Comparison of ENCODE assay signal across 9 mouse cellular contexts in the genomic region with DNA sequence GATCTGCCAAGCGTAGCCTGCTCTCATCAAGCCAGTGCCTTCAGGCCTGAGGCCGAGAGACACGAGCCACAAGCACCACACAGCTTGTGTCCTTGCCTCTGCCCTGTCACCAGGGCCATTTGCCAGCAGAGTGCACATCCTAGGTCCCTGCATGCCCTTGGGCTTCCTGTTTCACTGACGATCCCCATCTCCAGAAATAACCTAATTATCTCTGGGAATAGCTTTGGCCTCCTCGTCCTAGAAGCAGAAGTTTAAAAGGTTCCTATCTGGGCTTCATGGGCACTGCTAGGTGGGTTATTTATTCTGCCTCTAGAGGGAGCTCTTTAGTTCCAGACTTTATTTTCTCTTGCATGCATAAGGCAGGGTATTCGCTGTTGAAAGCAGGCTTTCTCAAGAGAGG.
DNase-seq lines count a peak whose midpoint lies in the region; ATAC-seq and TF ChIP-seq lines count a peak whose summit lies in the region.
"Had no signal": no experiment of that assay in that cellular context is flagged by ENCODE, and none has a peak within 500 bp of the region (broad histone marks: within the 10 kb centered on the region; RNA-seq: fewer than 3 reads in every experiment).

No protein-coding gene starts in this region.

- H3K4me1 ChIP-seq in hindbrain, embryonic 13.5 days (replicated peaks), result no peaks in the 10 kb centered on the region
- H3K4me1 ChIP-seq in hindbrain, embryonic 10.5 days (replicated peaks), result no peaks in the 10 kb centered on the region
- no peaks in the 10 kb centered on the region for H3K4me1 ChIP-seq in stomach, postnatal 0 days (replicated peaks; ENCODE audit: control insufficient read depth, insufficient read depth)
- H3K4me1 ChIP-seq in midbrain, embryonic 16.5 days (ENCODE audit: control insufficient read depth, insufficient read depth, low read length), result no peaks in the 10 kb centered on the region

- H3K36me3 ChIP-seq in hindbrain, embryonic 13.5 days, result no peaks in the 10 kb centered on the region
- no peaks in the 10 kb centered on the region for H3K36me3 ChIP-seq in hindbrain, embryonic 10.5 days
- no peaks in the 10 kb centered on the region for H3K36me3 ChIP-seq in stomach, postnatal 0 days (ENCODE audit: control insufficient read depth, insufficient read depth, low read length)
- H3K36me3 ChIP-seq in midbrain, embryonic 16.5 days (ENCODE audit: control insufficient read depth, insufficient read depth, low read length), result no peaks in the 10 kb centered on the region
- H3K36me3 ChIP-seq: embryonic facial prominence, embryonic 13.5 days had no signal

- 0 out of 2 replicates have a peak, but pooled peaks have one; percentile 28 for ATAC-seq in hindbrain, embryonic 13.5 days (ENCODE audit: low FRiP score)
- peak; percentile 38; the same call in 1 of the 2 replicates for ATAC-seq in stomach, postnatal 0 days (ENCODE audit: low FRiP score, low TSS enrichment)
- no peak for ATAC-seq in midbrain, embryonic 16.5 days

- intact Hi-C loops in left cerebral cortex, adult 2 months (cut with DNase I), result loop anchor here (5.0 kb wide), 1 partner anchor 511 kb away; the partner anchor contains the start of gene Pdgfra

- H3K27me3 ChIP-seq in hindbrain, embryonic 13.5 days, result 0 out of 2 replicates have a peak, but pooled peaks cover 3% of the 10 kb centered on the region
- no peaks in the 10 kb centered on the region for H3K27me3 ChIP-seq in hindbrain, embryonic 10.5 days (ENCODE audit: insufficient read depth, poor library complexity, severe bottlenecking)
- H3K27me3 ChIP-seq in stomach, postnatal 0 days (ENCODE audit: control insufficient read depth, insufficient read depth, low read length), result no peaks in the 10 kb centered on the region
- H3K27me3 ChIP-seq in midbrain, embryonic 16.5 days (ENCODE audit: control insufficient read depth, insufficient read depth, low read depth, low read length), result no peaks in the 10 kb centered on the region
- H3K27me3 ChIP-seq: embryonic facial prominence, embryonic 13.5 days had no signal

- H3K4me3 ChIP-seq in hindbrain, embryonic 13.5 days, result no peak overlapping the region
- no peak overlapping the region for H3K4me3 ChIP-seq in hindbrain, embryonic 10.5 days
- H3K4me3 ChIP-seq in left cerebral cortex, adult 2 months, result no peak overlapping the region
- no peak overlapping the region for H3K4me3 ChIP-seq in stomach, postnatal 0 days (ENCODE audit: low read depth, low read length)
- no peak overlapping the region for H3K4me3 ChIP-seq in midbrain, embryonic 16.5 days (ENCODE audit: low read depth, low read length)
- H3K4me3 ChIP-seq: embryonic facial prominence, embryonic 13.5 days had no signal

- H3K27ac ChIP-seq in hindbrain, embryonic 13.5 days, result no peak overlapping the region
- no peak overlapping the region for H3K27ac ChIP-seq in hindbrain, embryonic 10.5 days
- H3K27ac ChIP-seq in left cerebral cortex, adult 2 months, result no peak overlapping the region
- H3K27ac ChIP-seq in stomach, postnatal 0 days (replicated peaks), result no peak overlapping the region
- no peak overlapping the region for H3K27ac ChIP-seq in midbrain, embryonic 16.5 days (ENCODE audit: low read length)
- H3K27ac ChIP-seq: embryonic facial prominence, embryonic 13.5 days had no signal

- no peak overlapping the region for H3K4me2 ChIP-seq in hindbrain, embryonic 13.5 days
- H3K4me2 ChIP-seq in stomach, postnatal 0 days (replicated peaks; ENCODE audit: low read depth), result no peak overlapping the region
- H3K4me2 ChIP-seq in midbrain, embryonic 16.5 days (ENCODE audit: low read length), result no peak overlapping the region
- H3K4me2 ChIP-seq: embryonic facial prominence, embryonic 13.5 days had no signal

- TF ChIP-seq CTCF in left cerebral cortex, adult 2 months (IDR thresholded peaks at IDR 0.05), result peak; percentile 84
- TF ChIP-seq CTCF in stomach, postnatal 0 days (IDR thresholded peaks at IDR 0.05; ENCODE audit: low read depth), result peak; percentile 74

- TF ChIP-seq EP300 in stomach, postnatal 0 days (optimal IDR thresholded peaks at IDR 0.05), result no peak

- WGBS in hindbrain, embryonic 13.5 days, result 46% methylated on average over 6 of the region's 6 CpGs
- WGBS in hindbrain, embryonic 10.5 days, result 60% methylated on average over 6 of the region's 6 CpGs
- 56% methylated on average over 6 of the region's 6 CpGs for WGBS in stomach, postnatal 0 days
- 57% methylated on average over 6 of the region's 6 CpGs for WGBS in midbrain, embryonic 16.5 days

- DNase-seq in hindbrain, embryonic 10.5 days (ENCODE audit: low spot score), result no peak
- DNase-seq in B cell, adult 2 months, result peak; percentile 4 to 7
- DNase-seq in ZHBTc4 (ENCODE audit: low read depth, low spot score), result peak; percentile 46
- peak; percentile 30 for DNase-seq in gonadal fat pad, adult 2 months (ENCODE audit: low read depth)
- DNase-seq in left cerebral cortex, adult 2 months (ENCODE audit: extremely low spot score in 1 of 2, low spot score in 2 of 2), result no peak
- no peak for DNase-seq in stomach, postnatal 0 days (ENCODE audit: low spot score)

- H3K9ac ChIP-seq in hindbrain, embryonic 13.5 days, result no peak overlapping the region
- H3K9ac ChIP-seq in stomach, postnatal 0 days (ENCODE audit: low read length), result no peak overlapping the region
- H3K9ac ChIP-seq in midbrain, embryonic 16.5 days (ENCODE audit: low read depth, low read length), result no peak overlapping the region
- H3K9ac ChIP-seq: embryonic facial prominence, embryonic 13.5 days had no signal

- no peaks in the 10 kb centered on the region for H3K9me3 ChIP-seq in hindbrain, embryonic 13.5 days
- no peaks in the 10 kb centered on the region for H3K9me3 ChIP-seq in hindbrain, embryonic 10.5 days
- H3K9me3 ChIP-seq in stomach, postnatal 0 days (ENCODE audit: control insufficient read depth, low read length), result no peaks in the 10 kb centered on the region
- H3K9me3 ChIP-seq in midbrain, embryonic 16.5 days (replicated peaks; ENCODE audit: control insufficient read depth, low read length, poor library complexity, severe bottlenecking), result no peaks in the 10 kb centered on the region
- H3K9me3 ChIP-seq: embryonic facial prominence, embryonic 13.5 days had no signal

Comparison
In these comparisons a context has a peak if more than half of its experiments do, and no peak if none do; other contexts are left out.
1. DNase-seq: peak in B cell, adult 2 months (2 of 2), ZHBTc4 (single experiment) and gonadal fat pad, adult 2 months (single experiment); none in hindbrain, embryonic 10.5 days (single experiment), left cerebral cortex, adult 2 months (0 of 2) and stomach, postnatal 0 days (single experiment).